Mouse (Mus musculus) embryonic facial prominence, embryonic 13.5 days (tissue): Measurements from ENCODE around the gene Flnb. TPM values are rescaled to one million over a fixed set of nuclear protein-coding genes. Genes with fewer than 3 reads are reported as not detected.

Experiments used
- ATAC-seq: fragments of 200-750 bp; cut with Nextera tagmentation; 2 replicates; pipeline ENCODE4 v1.8.0; 2017; ENCODE audit warnings: low read depth; ENCODE audit not compliant: insufficient number of reproducible peaks, insufficient read depth, low FRiP score, low TSS enrichment
- H3K27ac ChIP-seq: fragments of 300-500 bp; sonication (generic); 2 replicates; pipeline ENCODE4 v1.5.1; 2015; ENCODE audit warnings: moderate library complexity, mild to moderate bottlenecking, inconsistent platforms
- H3K27me3 ChIP-seq: fragments of 300-500 bp; sonication (generic); 2 replicates; pipeline ENCODE4 v1.6.1; 2015; ENCODE audit warnings: mild to moderate bottlenecking, inconsistent platforms
- H3K36me3 ChIP-seq: fragments of 300-500 bp; sonication (generic); 2 replicates; pipeline ENCODE4 v1.6.1; 2015; ENCODE audit warnings: mild to moderate bottlenecking, inconsistent platforms
- H3K4me1 ChIP-seq: fragments of 300-500 bp; sonication (generic); 2 replicates; pipeline ENCODE4 v1.6.1; 2015; ENCODE audit warnings: inconsistent platforms
- H3K4me2 ChIP-seq: fragments of 300-500 bp; sonication (generic); 2 replicates; pipeline ENCODE4 v1.6.1; 2015; ENCODE audit warnings: moderate library complexity, mild to moderate bottlenecking, inconsistent platforms
- H3K4me3 ChIP-seq: fragments of 300-500 bp; sonication (generic); 2 replicates; pipeline ENCODE4 v1.5.1; 2015; ENCODE audit warnings: mild to moderate bottlenecking, inconsistent platforms
- H3K9ac ChIP-seq: fragments of 300-500 bp; sonication (generic); 2 replicates; pipeline ENCODE4 v1.6.1; 2015; ENCODE audit warnings: mild to moderate bottlenecking, inconsistent platforms
- H3K9me3 ChIP-seq: fragments of 300-500 bp; sonication (generic); 2 replicates; pipeline ENCODE4 v1.6.1; 2016; ENCODE audit warnings: inconsistent platforms
- WGBS: fragments of 180-500 bp; shearing (Covaris S2); methylation state at CpG from one replicate; pipeline ENCODE4 v1.1.7; 2015; ENCODE audit warnings: mixed read lengths; 5-methylcytosine and 5-hydroxymethylcytosine counted together
- polyA plus RNA-seq: library from polyadenylated mRNA; unstranded; fragments of >200 nt; fragmentation: Nextera tagmentation; extraction: Ambion mirVana; gene quantifications from 2 replicates; pipeline ENCODE4 v1.2.1, GENCODE M21; 2015

Gene Flnb
- polyA plus RNA-seq, 1 experiment from 2014 or later: 23.9 TPM

GRCm38 (mm10) chr14:7978183-7978582 lies 160.4 kb downstream of the Flnb start:
- Histone ChIP-seq H3K4me2 (no peak overlapping the region), H3K4me1 (no peaks in the 10 kb centered on the region), H3K9ac (no peak overlapping the region), H3K9me3 (no peaks in the 10 kb centered on the region), H3K27ac (no peak overlapping the region), H3K36me3 (no peaks in the 10 kb centered on the region), H3K4me3 (no peak overlapping the region), H3K27me3 (no peaks in the 10 kb centered on the region)
- WGBS: 82% methylated on average over 1 of the region's 1 CpGs
- no peak for ATAC-seq

GRCm38 (mm10) chr14:7981226-7981625 lies 163.5 kb downstream of the Flnb start:
- Histone ChIP-seq H3K27ac (no peak overlapping the region), H3K9me3 (no peaks in the 10 kb centered on the region), H3K4me3 (no peak overlapping the region), H3K36me3 (no peaks in the 10 kb centered on the region), H3K9ac (no peak overlapping the region), H3K27me3 (no peaks in the 10 kb centered on the region), H3K4me2 (no peak overlapping the region), H3K4me1 (no peaks in the 10 kb centered on the region)
- 97% methylated on average over 1 of the region's 1 CpGs for WGBS
- ATAC-seq: no peak

- H3K36me3 ChIP-seq: no peaks in the 10 kb centered on the region
- H3K27ac ChIP-seq: no peak overlapping the region
- H3K9ac ChIP-seq: no peak overlapping the region
- H3K9me3 ChIP-seq: no peaks in the 10 kb centered on the region
- no peak overlapping the region for H3K4me2 ChIP-seq
- 93% methylated on average over 6 of the region's 6 CpGs for WGBS
- no peaks in the 10 kb centered on the region for H3K4me1 ChIP-seq
- no peak overlapping the region for H3K4me3 ChIP-seq
- no peak for ATAC-seq
- no peaks in the 10 kb centered on the region for H3K27me3 ChIP-seq
These were observed 169.2 kb downstream of the Flnb start for GRCm38 (mm10) chr14:7986913-7987312.

- Histone ChIP-seq H3K4me3 (no peak overlapping the region), H3K27me3 (peaks cover 3% of the 10 kb centered on the region), H3K27ac (no peak overlapping the region), H3K4me1 (no peaks in the 10 kb centered on the region), H3K4me2 (no peak overlapping the region), H3K9ac (no peak overlapping the region), H3K9me3 (no peaks in the 10 kb centered on the region), H3K36me3 (no peaks in the 10 kb centered on the region)
- ATAC-seq: no peak
- WGBS: 58% methylated on average over 1 of the region's 1 CpGs
These were observed 171.6 kb downstream of the Flnb start for GRCm38 (mm10) chr14:7989371-7989770.

- H3K9me3 ChIP-seq: no peaks in the 10 kb centered on the region
- H3K9ac ChIP-seq: no peak overlapping the region
- no peak overlapping the region for H3K4me2 ChIP-seq
- 75% methylated on average over 3 of the region's 3 CpGs for WGBS
- H3K36me3 ChIP-seq: no peaks in the 10 kb centered on the region
- no peak for ATAC-seq
- no peaks in the 10 kb centered on the region for H3K4me1 ChIP-seq
- H3K27ac ChIP-seq: no peak overlapping the region
- H3K27me3 ChIP-seq: peaks cover 3% of the 10 kb centered on the region
- no peak overlapping the region for H3K4me3 ChIP-seq
These were observed 172.2 kb downstream of the Flnb start for GRCm38 (mm10) chr14:7989961-7990360.

- no peak for ATAC-seq
These were observed 173.5 kb downstream of the Flnb start for GRCm38 (mm10) chr14:7991108-7991776.

GRCm38 (mm10) chr14:7992158-7992557 lies 174.4 kb downstream of the Flnb start:
- H3K9ac ChIP-seq: no peak overlapping the region
- no peak overlapping the region for H3K4me2 ChIP-seq
- ATAC-seq: no peak
- WGBS: 62% methylated on average over 6 of the region's 6 CpGs
- no peak overlapping the region for H3K27ac ChIP-seq
- H3K27me3 ChIP-seq: peaks cover 3% of the 10 kb centered on the region
- H3K36me3 ChIP-seq: no peaks in the 10 kb centered on the region
- H3K4me1 ChIP-seq: peaks cover under 1% of the 10 kb centered on the region; the same call in 1 of the 2 replicates
- no peaks in the 10 kb centered on the region for H3K9me3 ChIP-seq
- no peak overlapping the region for H3K4me3 ChIP-seq

More at GRCm38 (mm10) chr14:7991108-7991776, 173.5 kb downstream of the Flnb start:
- H3K36me3 ChIP-seq: no peaks in the 10 kb centered on the region
- H3K4me3 ChIP-seq: no peak overlapping the region
- H3K9ac ChIP-seq: no peak overlapping the region
- 79% methylated on average over 5 of the region's 5 CpGs for WGBS
- no peaks in the 10 kb centered on the region for H3K4me1 ChIP-seq
- H3K27me3 ChIP-seq: peaks cover 3% of the 10 kb centered on the region
- H3K9me3 ChIP-seq: no peaks in the 10 kb centered on the region
- no peak overlapping the region for H3K4me2 ChIP-seq
- H3K27ac ChIP-seq: no peak overlapping the region

GRCm38 (mm10) chr14:7994271-7994767 lies 176.6 kb downstream of the Flnb start, which contains the start of gene Dnase1l3:
TSS of gene Dnase1l3 (minus strand) at chr14:7994573.
- peaks cover 4% of the 10 kb centered on the region for H3K27me3 ChIP-seq
- H3K36me3 ChIP-seq: no peaks in the 10 kb centered on the region
- H3K4me2 ChIP-seq: no peak within 1 kb of the TSS
- H3K27ac ChIP-seq: no peak within 1 kb of the TSS
- peaks cover 4% of the 10 kb centered on the region; the same call in 1 of the 2 replicates for H3K4me1 ChIP-seq
- ATAC-seq: no peak
- 69% methylated on average over 8 of the region's 8 CpGs for WGBS
- no peak within 1 kb of the TSS for H3K9ac ChIP-seq
- no peaks in the 10 kb centered on the region for H3K9me3 ChIP-seq
- no peak within 1 kb of the TSS for H3K4me3 ChIP-seq

- WGBS: 3% methylated on average over 15 of the region's 15 CpGs
- H3K27ac ChIP-seq: no peak overlapping the region
- ATAC-seq: no peak
- peaks cover 8% of the 10 kb centered on the region for H3K4me1 ChIP-seq
- peak overlapping the region; percentile 52; the same call in 1 of the 2 replicates for H3K9ac ChIP-seq
- no peaks in the 10 kb centered on the region for H3K9me3 ChIP-seq
- H3K27me3 ChIP-seq: peaks cover 32% of the 10 kb centered on the region
- H3K4me3 ChIP-seq: no peak overlapping the region
- H3K4me2 ChIP-seq: peak overlapping the region; percentile 52
- H3K36me3 ChIP-seq: no peaks in the 10 kb centered on the region
These were observed 179.5 kb downstream of the Flnb start for GRCm38 (mm10) chr14:7997255-7997696.

- 64% methylated on average over 3 of the region's 3 CpGs for WGBS
- H3K27ac ChIP-seq: no peak overlapping the region
These were observed 181.3 kb downstream of the Flnb start for GRCm38 (mm10) chr14:7999030-7999429.

GRCm38 (mm10) chr14:7999435-7999834 lies 181.7 kb downstream of the Flnb start:
- peaks cover 30% of the 10 kb centered on the region for H3K27me3 ChIP-seq
- H3K4me3 ChIP-seq: no peak overlapping the region
- no peak overlapping the region for H3K9ac ChIP-seq
- H3K9me3 ChIP-seq: no peaks in the 10 kb centered on the region
- 78% methylated on average over 5 of the region's 5 CpGs for WGBS
- no peak overlapping the region for H3K4me2 ChIP-seq
- no peak overlapping the region for H3K27ac ChIP-seq
- ATAC-seq: no peak
- H3K4me1 ChIP-seq: peaks cover 19% of the 10 kb centered on the region
- no peaks in the 10 kb centered on the region for H3K36me3 ChIP-seq

More at GRCm38 (mm10) chr14:7999030-7999429, 181.3 kb downstream of the Flnb start:
- Histone ChIP-seq H3K9me3 (no peaks in the 10 kb centered on the region), H3K9ac (no peak overlapping the region), H3K27me3 (peaks cover 30% of the 10 kb centered on the region), H3K36me3 (no peaks in the 10 kb centered on the region), H3K4me3 (no peak overlapping the region), H3K4me2 (no peak overlapping the region), H3K4me1 (peaks cover 15% of the 10 kb centered on the region)
- no peak for ATAC-seq

GRCm38 (mm10) chr14:8000247-8000646 lies 182.5 kb downstream of the Flnb start:
- Histone ChIP-seq H3K27ac (no peak overlapping the region), H3K9me3 (no peaks in the 10 kb centered on the region), H3K27me3 (peaks cover 30% of the 10 kb centered on the region), H3K9ac (no peak overlapping the region), H3K4me3 (no peak overlapping the region), H3K36me3 (no peaks in the 10 kb centered on the region), H3K4me2 (no peak overlapping the region), H3K4me1 (peaks cover 20% of the 10 kb centered on the region)
- ATAC-seq: no peak
- WGBS: 82% methylated on average over 5 of the region's 5 CpGs
